13 mouse cellular contexts compared by ENCODE assay signal in genomic region chr8:85303531-85303930, GRCm38 (mm10).
"Had no signal": no experiment of that assay in that cellular context is flagged by ENCODE, and none has a peak within 500 bp of the region (broad histone marks: within the 10 kb centered on the region; RNA-seq: fewer than 3 reads in every experiment).

No protein-coding gene starts in this region.

- ATAC-seq: intestine, embryonic 15.5 days; liver, embryonic 12.5 days; midbrain, embryonic 16.5 days had no signal

- H3K27ac ChIP-seq: intestine, embryonic 15.5 days; limb, embryonic 15.5 days; liver, embryonic 12.5 days; midbrain, embryonic 10.5 days; neural tube, embryonic 13.5 days; stomach, embryonic 15.5 days had no signal

- H3K4me3 ChIP-seq: intestine, embryonic 15.5 days; limb, embryonic 15.5 days; liver, embryonic 12.5 days; midbrain, embryonic 10.5 days; neural tube, embryonic 13.5 days; stomach, embryonic 15.5 days had no signal

- H3K9me3 ChIP-seq: intestine, embryonic 15.5 days; limb, embryonic 15.5 days; liver, embryonic 12.5 days; midbrain, embryonic 10.5 days; neural tube, embryonic 13.5 days; stomach, embryonic 15.5 days had no signal

- H3K9ac ChIP-seq: intestine, embryonic 15.5 days; limb, embryonic 15.5 days; liver, embryonic 12.5 days; neural tube, embryonic 13.5 days; stomach, embryonic 15.5 days had no signal

- H3K27me3 ChIP-seq: intestine, embryonic 15.5 days; limb, embryonic 15.5 days; liver, embryonic 12.5 days; neural tube, embryonic 13.5 days; stomach, embryonic 15.5 days had no signal

- DNase-seq: kidney, adult 18-20 months; kidney, postnatal 10 days; kidney, postnatal 4 days; right cerebral cortex, postnatal 4 days; thymus, adult 2 months; thymus, postnatal 25 days had no signal

- H3K4me2 ChIP-seq: intestine, embryonic 15.5 days; limb, embryonic 15.5 days; liver, embryonic 12.5 days; neural tube, embryonic 13.5 days; stomach, embryonic 15.5 days had no signal
